Mouse (Mus musculus) heart, embryonic 11.5 days (tissue): ENCODE measurements around the gene Etl4. TPM values are rescaled to one million over a fixed set of nuclear protein-coding genes. Genes with fewer than 3 reads are reported as not detected.
"Not testable (repeated sequence)": the region's sequence is repeated elsewhere in the genome, so short reads cannot be mapped to it uniquely, and the experiment has no call there.

Experiments used
- ATAC-seq: fragments of 200-750 bp; cut with Nextera tagmentation; replicated peaks from 2 replicates; pipeline ENCODE4 v1.8.0; 2017; ENCODE audit warnings: moderate library complexity; ENCODE audit not compliant: insufficient number of reproducible peaks, low FRiP score, low TSS enrichment
- H3K27ac ChIP-seq: fragments of 300-500 bp; sonication (generic); 2 replicates; pipeline ENCODE4 v1.5.1; 2014; ENCODE audit warnings: mild to moderate bottlenecking, low read depth, low read length
- H3K27me3 ChIP-seq: fragments of 300-500 bp; sonication (generic); 2 replicates; pipeline ENCODE4 v1.6.1; 2014; ENCODE audit warnings: mild to moderate bottlenecking, low read length, mixed read lengths; ENCODE audit not compliant: control insufficient read depth, insufficient read depth
- H3K36me3 ChIP-seq: fragments of 300-500 bp; sonication (generic); 2 replicates; pipeline ENCODE4 v1.6.1; 2014; ENCODE audit warnings: mild to moderate bottlenecking, low read length, moderate library complexity, mixed read lengths; ENCODE audit not compliant: control insufficient read depth, insufficient read depth
- H3K4me1 ChIP-seq: fragments of 300-500 bp; sonication (generic); 2 replicates; pipeline ENCODE4 v1.6.1; 2014; ENCODE audit warnings: low read length; ENCODE audit not compliant: control insufficient read depth, insufficient read depth
- H3K4me2 ChIP-seq: fragments of 300-500 bp; sonication (generic); 2 replicates; pipeline ENCODE4 v1.6.1; 2014; ENCODE audit warnings: mild to moderate bottlenecking, moderate library complexity
- H3K4me3 ChIP-seq: fragments of 300-500 bp; sonication (generic); 2 replicates; pipeline ENCODE4 v1.5.1; 2014; ENCODE audit warnings: low read depth, low read length
- H3K9ac ChIP-seq: fragments of 300-500 bp; sonication (generic); 2 replicates; pipeline ENCODE4 v1.6.1; 2014; ENCODE audit warnings: mild to moderate bottlenecking, low read depth, low read length, moderate library complexity
- H3K9me3 ChIP-seq: fragments of 300-500 bp; sonication (generic); replicated peaks from 2 replicates; pipeline ENCODE4 v1.6.1; 2016; ENCODE audit warnings: low read length; ENCODE audit not compliant: control insufficient read depth
- WGBS: fragments of 180-500 bp; shearing (Covaris S2); extraction: QIAGEN DNeasy Blood & Tissue Kit; methylation state at CpG from one replicate; pipeline ENCODE4 v1.1.7; 2014; ENCODE audit not compliant: insufficient replicate concordance; 5-methylcytosine and 5-hydroxymethylcytosine counted together
- polyA plus RNA-seq: library from polyadenylated mRNA; unstranded; fragments of >200 nt; fragmentation: Nextera tagmentation; extraction: Ambion mirVana; gene quantifications from 2 replicates; pipeline ENCODE4 v1.2.1, GENCODE M21; 2014

Etl4 gene
- polyA plus RNA-seq, 1 experiment from 2014 or later = 12.4 TPM

- Histone ChIP-seq H3K4me3 (no peak overlapping the region), H3K4me1 (peaks cover 6% of the 10 kb centered on the region; the same call in 1 of the 2 replicates), H3K36me3 (no peaks in the 10 kb centered on the region), H3K9me3 (no peaks in the 10 kb centered on the region), H3K9ac (no peak overlapping the region), H3K27me3 (no peaks in the 10 kb centered on the region), H3K27ac (no peak overlapping the region), H3K4me2 (0 out of 2 replicates have a peak overlapping the region, but pooled peaks have one; percentile 8)
- 7% methylated on average over 4 of the region's 5 CpGs for WGBS
- ATAC-seq = no peak; the same call in 1 of the 2 replicates
Measured at GRCm38 (mm10) chr2:20665309-20665971, 755.9 kb downstream of the Etl4 start.

- Histone ChIP-seq H3K4me3 (no peak overlapping the region), H3K4me2 (no peak overlapping the region), H3K27ac (no peak overlapping the region), H3K36me3 (no peaks in the 10 kb centered on the region), H3K4me1 (peaks cover 6% of the 10 kb centered on the region; the same call in 1 of the 2 replicates), H3K9ac (no peak overlapping the region), H3K27me3 (no peaks in the 10 kb centered on the region), H3K9me3 (no peaks in the 10 kb centered on the region)
- 37% methylated on average over 2 of the region's 2 CpGs for WGBS
- no peak; the same call in 1 of the 2 replicates for ATAC-seq
Measured at GRCm38 (mm10) chr2:20666051-20666478, 756.5 kb downstream of the Etl4 start.

DNA sequence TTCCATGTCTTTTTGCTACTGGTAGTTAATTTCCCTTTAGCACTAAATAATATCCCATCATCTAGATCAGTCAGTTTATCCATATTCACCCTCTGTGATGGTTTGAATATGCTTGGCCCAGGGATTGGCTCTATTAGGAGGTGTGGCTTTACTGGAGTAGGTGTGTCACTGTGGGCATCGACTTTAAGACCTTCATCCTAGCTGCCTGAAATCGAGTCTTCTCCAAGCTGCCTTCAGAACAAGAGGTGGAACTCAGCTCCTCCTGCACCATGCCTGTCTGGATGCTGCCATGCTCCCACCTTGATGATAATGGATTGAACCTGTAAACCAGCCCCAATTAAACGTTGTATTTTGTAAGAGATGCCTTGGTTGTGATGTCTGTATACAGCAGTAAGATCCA lies 758.3 kb downstream of the Etl4 start:
- Histone ChIP-seq H3K27me3 (no peaks in the 10 kb centered on the region), H3K27ac (no peak overlapping the region), H3K9me3 (no peaks in the 10 kb centered on the region), H3K4me2 (no peak overlapping the region), H3K9ac (no peak overlapping the region), H3K4me3 (no peak overlapping the region), H3K4me1 (peaks cover 6% of the 10 kb centered on the region; the same call in 1 of the 2 replicates), H3K36me3 (no peaks in the 10 kb centered on the region)
- no peak for ATAC-seq
- 79% methylated on average over 3 of the region's 3 CpGs for WGBS

GRCm38 (mm10) chr2:20668276-20669030 lies 758.9 kb downstream of the Etl4 start:
- not testable (repeated sequence) for H3K4me2 ChIP-seq, H3K9me3 ChIP-seq, ATAC-seq, H3K4me1 ChIP-seq, H3K36me3 ChIP-seq, H3K27ac ChIP-seq, H3K27me3 ChIP-seq, H3K9ac ChIP-seq, H3K4me3 ChIP-seq
- 83% methylated on average over 12 of the region's 12 CpGs for WGBS

DNA sequence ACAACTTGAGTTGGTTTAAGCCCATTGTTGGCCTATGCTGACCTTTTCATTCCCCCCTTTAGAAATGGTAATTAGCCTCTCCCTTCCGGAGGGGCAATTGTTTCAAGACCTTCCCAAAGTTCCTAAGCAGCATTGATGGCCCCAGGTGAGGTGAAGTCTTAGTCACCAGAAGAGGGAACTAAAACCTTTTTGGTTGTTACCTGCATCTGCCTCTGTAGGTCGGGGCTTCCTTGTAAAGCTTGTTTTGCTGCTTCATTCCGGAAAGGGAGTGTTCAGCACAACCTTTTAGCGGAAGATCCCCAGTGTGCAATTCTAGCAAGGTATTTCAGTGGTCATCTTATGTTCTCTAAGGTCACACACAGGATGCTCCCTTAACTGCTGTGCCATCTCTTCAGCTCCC lies 759.8 kb downstream of the Etl4 start:
- H3K9me3 ChIP-seq = no peaks in the 10 kb centered on the region
- H3K27me3 ChIP-seq = no peaks in the 10 kb centered on the region
- 66% methylated on average over 4 of the region's 4 CpGs for WGBS
- H3K4me3 ChIP-seq = no peak overlapping the region
- H3K36me3 ChIP-seq = no peaks in the 10 kb centered on the region
- H3K4me1 ChIP-seq = peaks cover 6% of the 10 kb centered on the region; the same call in 1 of the 2 replicates
- no peak overlapping the region for H3K27ac ChIP-seq
- H3K4me2 ChIP-seq = no peak overlapping the region
- ATAC-seq = no peak
- no peak overlapping the region for H3K9ac ChIP-seq

DNA sequence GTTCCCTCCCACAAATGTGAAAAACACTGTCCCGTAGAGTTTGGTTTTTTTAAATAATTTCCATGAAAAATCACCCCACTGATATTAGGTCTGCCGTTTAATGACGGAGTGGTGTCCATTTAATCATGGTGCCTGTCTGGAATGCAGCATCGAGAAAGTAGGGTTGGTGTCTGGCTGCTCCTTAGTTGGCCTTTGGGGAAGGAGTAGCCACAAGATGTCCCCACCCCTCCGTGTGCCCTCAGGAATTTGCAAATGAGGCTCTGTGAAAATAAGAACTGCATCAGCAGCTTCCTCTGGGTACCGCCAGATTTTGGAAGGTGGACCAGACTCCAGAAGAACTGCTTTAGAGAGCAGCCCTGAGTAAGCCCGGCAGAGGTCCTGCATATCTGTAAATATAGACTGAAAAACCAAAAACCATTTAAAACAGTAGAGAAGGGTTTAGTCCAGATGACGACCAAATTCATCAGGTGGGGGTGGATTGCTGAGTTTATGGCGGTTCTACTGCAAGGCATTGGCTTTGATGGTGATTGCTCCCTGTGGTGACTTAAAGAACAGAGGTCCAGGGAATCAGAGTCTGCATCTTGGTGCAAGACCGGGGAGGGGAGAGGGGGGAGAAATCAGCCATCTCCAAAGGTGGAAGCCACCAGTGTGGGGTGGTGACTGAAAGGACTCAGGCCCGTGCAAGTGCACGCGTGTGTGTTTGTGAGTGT lies 762.1 kb downstream of the Etl4 start:
- ATAC-seq = no peak

GRCm38 (mm10) chr2:20672281-20672680 lies 762.7 kb downstream of the Etl4 start:
- Histone ChIP-seq H3K9ac (no peak overlapping the region), H3K4me2 (no peak overlapping the region), H3K27me3 (no peaks in the 10 kb centered on the region), H3K4me1 (no peaks in the 10 kb centered on the region), H3K9me3 (no peaks in the 10 kb centered on the region), H3K36me3 (no peaks in the 10 kb centered on the region), H3K27ac (no peak overlapping the region), H3K4me3 (no peak overlapping the region)
- WGBS = 86% methylated on average over 7 of the region's 7 CpGs
- ATAC-seq = no peak

More for the DNA sequence above, 762.1 kb downstream of the Etl4 start:
- WGBS = 61% methylated on average over 13 of the region's 13 CpGs
- no peaks in the 10 kb centered on the region for H3K9me3 ChIP-seq
- H3K36me3 ChIP-seq = no peaks in the 10 kb centered on the region
- no peaks in the 10 kb centered on the region for H3K27me3 ChIP-seq
- H3K27ac ChIP-seq = no peak overlapping the region
- H3K4me2 ChIP-seq = no peak overlapping the region
- no peaks in the 10 kb centered on the region for H3K4me1 ChIP-seq
- no peak overlapping the region for H3K9ac ChIP-seq
- H3K4me3 ChIP-seq = no peak overlapping the region

GRCm38 (mm10) chr2:20672803-20673603 lies 763.4 kb downstream of the Etl4 start:
- Histone ChIP-seq H3K9ac (no peak overlapping the region), H3K4me2 (no peak overlapping the region), H3K9me3 (no peaks in the 10 kb centered on the region), H3K36me3 (no peaks in the 10 kb centered on the region), H3K4me1 (no peaks in the 10 kb centered on the region), H3K4me3 (no peak overlapping the region), H3K27ac (no peak overlapping the region), H3K27me3 (no peaks in the 10 kb centered on the region)
- 68% methylated on average over 9 of the region's 9 CpGs for whole genome bisulfite sequencing
- ATAC-seq = no peak
